Mouse (Mus musculus): Measurements from ENCODE around the gene Mettl9.
"Not testable (repeated sequence)": the region's sequence is repeated elsewhere in the genome, so short reads cannot be mapped to it uniquely, and the experiment has no call there.

The Mettl9 gene

GRCm38 (mm10) chr7:121033856-121034652, at the start of gene Mettl9:
Gene Mettl9 (plus strand): TSS chr7:121034445.
- in situ Hi-C loops (cut with MboI), result no loop called here

GRCm38 (mm10) chr7:120991191-120991590, 43.1 kb upstream of the Mettl9 start:
- in situ Hi-C loops (cut with MboI), result no loop called here

GRCm38 (mm10) chr7:120999021-120999530, 35.2 kb upstream of the Mettl9 start:
- in situ Hi-C loops (cut with MboI), result no loop called here

- in situ Hi-C loops (cut with MboI), result no loop called here
Measured at GRCm38 (mm10) chr7:121000065-121000822, 34.0 kb upstream of the Mettl9 start.

- in situ Hi-C loops (cut with MboI), result no loop called here
Measured at GRCm38 (mm10) chr7:121001879-121002278, 32.4 kb upstream of the Mettl9 start.

GRCm38 (mm10) chr7:121002407-121002928, 31.8 kb upstream of the Mettl9 start:
- in situ Hi-C loops (cut with MboI), result no loop called here

GRCm38 (mm10) chr7:121003793-121004418, 30.3 kb upstream of the Mettl9 start:
- in situ Hi-C loops (cut with MboI), result no loop called here

- in situ Hi-C loops (cut with MboI), result no loop called here
Measured at GRCm38 (mm10) chr7:121011794-121012689, 22.2 kb upstream of the Mettl9 start.

GRCm38 (mm10) chr7:121014486-121014885, 19.8 kb upstream of the Mettl9 start:
- in situ Hi-C loops (cut with MboI), result no loop called here

- in situ Hi-C loops (cut with MboI), result no loop called here
Measured at GRCm38 (mm10) chr7:121018778-121019177, 15.5 kb upstream of the Mettl9 start.

GRCm38 (mm10) chr7:121020277-121020676, 14.0 kb upstream of the Mettl9 start:
- in situ Hi-C loops (cut with MboI), result no loop called here

GRCm38 (mm10) chr7:121025221-121026008, 8.8 kb upstream of the Mettl9 start:
- in situ Hi-C loops (cut with MboI), result no loop called here

GRCm38 (mm10) chr7:121026300-121026699, 7.9 kb upstream of the Mettl9 start:
- in situ Hi-C loops (cut with MboI), result no loop called here

- in situ Hi-C loops (cut with MboI), result not testable (repeated sequence)
Measured at GRCm38 (mm10) chr7:121029947-121030346, 4.3 kb upstream of the Mettl9 start.

GRCm38 (mm10) chr7:121034701-121035141, 476 bp downstream of the Mettl9 start:
- in situ Hi-C loops (cut with MboI), result no loop called here

- in situ Hi-C loops (cut with MboI), result no loop called here
Measured at GRCm38 (mm10) chr7:121035161-121035721, 996 bp downstream of the Mettl9 start.

- in situ Hi-C loops (cut with MboI), result no loop called here
Measured at GRCm38 (mm10) chr7:121040595-121040994, 6.3 kb downstream of the Mettl9 start.

- in situ Hi-C loops (cut with MboI), result no loop called here
Measured at GRCm38 (mm10) chr7:121041989-121042388, 7.7 kb downstream of the Mettl9 start.

- in situ Hi-C loops (cut with MboI), result no loop called here
Measured at GRCm38 (mm10) chr7:121043004-121043403, 8.8 kb downstream of the Mettl9 start.

- in situ Hi-C loops (cut with MboI), result no loop called here
Measured at GRCm38 (mm10) chr7:121043510-121043909, 9.3 kb downstream of the Mettl9 start.
